Mouse (Mus musculus) cerebellum, adult 8-10 months (tissue): ENCODE results near the gene Cwc27.
A peak's percentile ranks its signal among the peaks of the same experiment; 100 is the strongest.

Source experiments
- DNase-seq: peaks from one replicate; pipeline ENCODE4 v3.0.0; 2022

Gene Cwc27

GRCm38 (mm10) chr13:104763193-104763592 lies 53.7 kb downstream of the Cwc27 start:
- DNase-seq, result no peak

- no peak for DNase-seq
Observed at GRCm38 (mm10) chr13:104762401-104762800, 54.5 kb downstream of the Cwc27 start.

GRCm38 (mm10) chr13:104759381-104759780 lies 57.6 kb downstream of the Cwc27 start:
- DNase-seq, result peak; percentile 67

- DNase-seq, result peak; percentile 26
Observed at GRCm38 (mm10) chr13:104747032-104747431, 69.9 kb downstream of the Cwc27 start.

GRCm38 (mm10) chr13:104742866-104743265 lies 74.1 kb downstream of the Cwc27 start:
- DNase-seq, result no peak

- no peak for DNase-seq
Observed at GRCm38 (mm10) chr13:104729261-104730046, 87.5 kb downstream of the Cwc27 start.

- no peak for DNase-seq
Observed at GRCm38 (mm10) chr13:104727681-104728080, 89.3 kb downstream of the Cwc27 start.

GRCm38 (mm10) chr13:104720133-104720532 lies 96.8 kb downstream of the Cwc27 start:
- no peak for DNase-seq

GRCm38 (mm10) chr13:104694612-104695355 lies 122.2 kb downstream of the Cwc27 start:
- DNase-seq, result peak; percentile 90

- no peak for DNase-seq
Observed at GRCm38 (mm10) chr13:104692710-104693109, 124.2 kb downstream of the Cwc27 start.

GRCm38 (mm10) chr13:104685537-104685936 lies 131.4 kb downstream of the Cwc27 start:
- DNase-seq, result no peak

GRCm38 (mm10) chr13:104684361-104685011 lies 132.5 kb downstream of the Cwc27 start:
- no peak for DNase-seq

GRCm38 (mm10) chr13:104681212-104681611 lies 135.7 kb downstream of the Cwc27 start:
- no peak for DNase-seq

- no peak for DNase-seq
Observed at GRCm38 (mm10) chr13:104661188-104661587, 155.8 kb downstream of the Cwc27 start.

- no peak for DNase-seq
Observed at GRCm38 (mm10) chr13:104660042-104660680, 156.8 kb downstream of the Cwc27 start.

- DNase-seq, result no peak
Observed at GRCm38 (mm10) chr13:104656666-104657272, 160.2 kb downstream of the Cwc27 start.

GRCm38 (mm10) chr13:104655137-104655536 lies 161.8 kb downstream of the Cwc27 start:
- peak; percentile 20 for DNase-seq

- DNase-seq, result no peak
Observed at GRCm38 (mm10) chr13:104651763-104652162, 165.2 kb downstream of the Cwc27 start.

GRCm38 (mm10) chr13:104650654-104651053 lies 166.3 kb downstream of the Cwc27 start:
- DNase-seq, result no peak

GRCm38 (mm10) chr13:104650145-104650544 lies 166.8 kb downstream of the Cwc27 start:
- no peak for DNase-seq

- DNase-seq, result no peak
Observed at GRCm38 (mm10) chr13:104645778-104646425, 171.0 kb downstream of the Cwc27 start.

GRCm38 (mm10) chr13:104644185-104644584 lies 172.8 kb downstream of the Cwc27 start:
- DNase-seq, result no peak
